Mouse (Mus musculus): Measurements from ENCODE around the gene Actr10.

The Actr10 gene

DNA sequence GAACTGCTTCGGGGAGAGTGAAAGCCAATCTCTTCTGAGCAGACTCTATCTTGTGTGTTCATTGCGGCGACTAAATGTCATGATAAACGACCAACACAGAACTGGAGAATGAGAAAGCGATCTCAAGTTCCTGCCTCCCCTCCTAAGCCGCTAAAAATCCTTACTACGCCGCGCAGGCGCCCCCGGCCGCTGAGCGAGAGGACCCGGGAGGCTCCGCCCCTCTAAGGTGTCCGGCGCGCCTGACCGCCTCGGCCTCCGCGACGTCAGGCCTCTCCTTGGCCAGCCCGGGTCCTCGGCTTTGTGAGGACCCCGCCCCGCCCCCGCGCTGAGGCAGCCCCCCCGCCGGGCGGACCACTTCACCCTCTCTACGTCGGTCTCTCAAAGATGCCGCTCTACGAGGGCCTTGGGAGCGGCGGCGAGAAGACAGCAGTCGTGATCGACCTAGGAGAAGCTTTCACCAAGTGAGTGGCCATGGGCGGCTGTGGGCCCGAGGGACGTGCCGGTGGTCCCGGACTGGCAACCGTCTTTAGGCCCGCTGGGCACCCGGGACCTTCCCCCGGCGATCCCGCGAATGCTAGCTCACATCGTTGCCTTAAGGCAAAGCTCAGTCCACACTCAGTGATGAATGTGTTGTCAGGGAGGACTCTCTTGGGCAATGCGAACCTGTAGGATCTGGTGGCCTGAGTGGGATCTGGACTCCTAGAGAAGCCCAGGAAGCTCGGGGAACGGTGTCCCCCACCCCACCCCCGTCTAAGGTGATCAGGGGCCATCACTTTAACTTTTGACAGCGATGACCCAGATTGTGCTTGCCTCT, at the start of gene Actr10:
Gene Actr10 (plus strand): TSS at position 287 of the 814 bp plus-strand sequence.
- DNase-seq (ENCODE audit: low spot score in 2 of 2): peak; percentile 90 to 91

GRCm38 (mm10) chr12:70890405-70890804, 47.3 kb upstream of the Actr10 start:
- no peak for DNase-seq (ENCODE audit: low spot score in 2 of 2)

- DNase-seq (ENCODE audit: low spot score in 2 of 2): no peak
Measured at GRCm38 (mm10) chr12:70890874-70891470, 46.7 kb upstream of the Actr10 start.

GRCm38 (mm10) chr12:70895275-70895674, 42.4 kb upstream of the Actr10 start:
- no peak for DNase-seq (ENCODE audit: low spot score in 2 of 2)

DNA sequence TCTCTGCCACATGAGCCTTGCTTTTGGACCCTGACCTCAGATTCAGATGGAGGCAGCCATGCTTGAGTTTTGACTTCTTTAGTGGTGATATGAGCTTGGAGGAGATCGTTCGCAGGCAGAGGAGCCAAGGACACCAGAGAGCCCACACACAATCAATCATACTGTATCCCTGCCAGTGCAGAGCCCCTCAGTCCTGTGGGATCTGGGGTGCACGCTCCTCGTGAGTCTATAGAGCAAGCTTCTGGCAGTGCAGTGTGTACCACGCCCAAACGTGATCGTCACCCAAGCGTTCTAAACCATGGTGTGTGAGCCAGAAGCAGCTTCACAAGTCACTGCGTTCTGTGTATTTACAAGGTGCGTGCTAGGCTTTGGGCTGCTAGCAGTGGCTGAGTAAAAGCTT, 41.6 kb upstream of the Actr10 start:
- DNase-seq (ENCODE audit: low spot score in 2 of 2): no peak

GRCm38 (mm10) chr12:70897434-70897833, 40.2 kb upstream of the Actr10 start:
- no peak for DNase-seq (ENCODE audit: low spot score in 2 of 2)

DNA sequence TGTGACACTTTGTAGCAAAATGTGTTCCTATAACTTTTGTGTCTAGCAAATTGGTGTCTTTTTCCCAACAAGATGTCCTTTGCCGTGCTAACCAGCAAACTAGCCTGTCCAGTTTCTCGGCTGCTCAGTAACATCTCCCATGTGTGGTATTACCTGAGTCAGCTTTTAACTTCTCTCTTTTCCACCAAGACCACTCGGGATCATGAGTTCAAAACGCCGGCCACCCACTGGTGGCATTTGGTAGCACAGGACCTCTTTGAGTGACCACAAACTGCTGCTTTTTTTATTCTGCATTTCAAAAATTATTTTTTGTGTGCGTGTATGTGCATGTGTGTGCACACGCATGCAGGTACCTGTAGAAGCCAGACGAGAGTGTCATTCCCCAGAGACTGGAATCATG, 39.2 kb upstream of the Actr10 start:
- no peak for DNase-seq (ENCODE audit: low spot score in 2 of 2)

GRCm38 (mm10) chr12:70904471-70904870, 33.2 kb upstream of the Actr10 start:
- no peak for DNase-seq (ENCODE audit: low spot score in 2 of 2)

DNA sequence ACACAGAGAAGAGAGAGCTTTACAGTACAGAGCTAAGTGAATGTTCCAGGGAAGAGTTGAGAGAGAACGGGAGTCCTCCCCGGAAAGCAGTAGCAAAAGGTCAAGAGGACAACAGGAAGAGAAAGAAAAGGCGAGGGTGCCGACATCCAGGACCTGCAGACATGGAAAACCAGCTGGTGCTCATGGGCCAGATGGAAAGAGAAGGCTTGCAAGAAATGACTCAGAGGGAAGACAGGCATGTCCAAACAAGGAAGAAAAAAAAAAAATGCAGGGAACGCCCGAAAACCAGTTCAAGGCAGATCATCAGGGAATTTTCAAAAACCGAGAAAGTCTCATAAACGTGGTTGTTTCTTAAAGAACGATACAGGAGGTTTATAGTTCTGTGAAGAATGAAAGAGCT, 30.8 kb upstream of the Actr10 start:
- DNase-seq (ENCODE audit: low spot score in 2 of 2): peak; percentile 73

DNA sequence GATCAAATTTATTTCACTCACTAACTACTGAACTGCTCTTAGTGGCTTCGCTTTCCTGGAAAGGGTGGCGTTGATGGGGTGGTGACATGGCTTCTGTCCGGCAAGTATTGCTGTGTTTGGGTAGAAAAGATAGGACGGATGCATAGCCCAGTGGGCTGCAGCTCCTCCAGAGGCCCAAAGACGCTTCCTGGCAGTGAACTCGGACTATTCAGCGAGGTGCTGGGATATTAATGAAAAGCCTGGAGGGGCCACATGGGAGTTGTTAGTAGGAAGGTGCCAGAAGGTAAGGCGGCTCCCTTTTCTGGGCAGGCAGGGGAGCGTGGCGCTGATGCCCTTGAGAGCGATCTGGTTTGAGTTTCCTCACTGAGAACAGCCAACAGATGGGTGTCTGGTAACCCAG, 30.0 kb upstream of the Actr10 start:
- DNase-seq (ENCODE audit: low spot score in 2 of 2): no peak

DNA sequence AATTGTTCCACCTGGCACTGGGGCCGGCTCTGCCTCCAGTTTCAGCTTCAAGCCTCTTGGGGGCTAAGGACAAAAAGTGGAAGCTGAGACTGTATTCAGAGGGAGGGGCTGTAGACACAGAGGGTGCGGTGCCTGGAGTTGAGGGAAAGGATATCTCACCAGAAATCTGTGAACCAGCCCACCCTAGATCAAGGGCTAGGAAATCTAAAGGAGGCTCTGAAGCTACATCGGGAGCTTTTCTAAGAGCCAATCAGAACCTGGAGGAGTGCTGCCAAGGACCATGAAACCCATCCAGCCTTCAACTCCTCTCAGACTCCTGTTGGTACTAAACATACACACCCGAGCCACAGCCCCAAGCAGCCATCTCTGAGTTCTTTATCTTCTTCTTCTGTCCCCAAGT, 29.6 kb upstream of the Actr10 start:
- no peak for DNase-seq (ENCODE audit: low spot score in 2 of 2)

- peak; percentile 78 to 86 for DNase-seq (ENCODE audit: low spot score in 2 of 2)
Measured at GRCm38 (mm10) chr12:70910241-70910720, 27.4 kb upstream of the Actr10 start.

GRCm38 (mm10) chr12:70911029-70911428, 26.6 kb upstream of the Actr10 start:
- DNase-seq (ENCODE audit: low spot score in 2 of 2): peak; percentile 74 to 83

DNA sequence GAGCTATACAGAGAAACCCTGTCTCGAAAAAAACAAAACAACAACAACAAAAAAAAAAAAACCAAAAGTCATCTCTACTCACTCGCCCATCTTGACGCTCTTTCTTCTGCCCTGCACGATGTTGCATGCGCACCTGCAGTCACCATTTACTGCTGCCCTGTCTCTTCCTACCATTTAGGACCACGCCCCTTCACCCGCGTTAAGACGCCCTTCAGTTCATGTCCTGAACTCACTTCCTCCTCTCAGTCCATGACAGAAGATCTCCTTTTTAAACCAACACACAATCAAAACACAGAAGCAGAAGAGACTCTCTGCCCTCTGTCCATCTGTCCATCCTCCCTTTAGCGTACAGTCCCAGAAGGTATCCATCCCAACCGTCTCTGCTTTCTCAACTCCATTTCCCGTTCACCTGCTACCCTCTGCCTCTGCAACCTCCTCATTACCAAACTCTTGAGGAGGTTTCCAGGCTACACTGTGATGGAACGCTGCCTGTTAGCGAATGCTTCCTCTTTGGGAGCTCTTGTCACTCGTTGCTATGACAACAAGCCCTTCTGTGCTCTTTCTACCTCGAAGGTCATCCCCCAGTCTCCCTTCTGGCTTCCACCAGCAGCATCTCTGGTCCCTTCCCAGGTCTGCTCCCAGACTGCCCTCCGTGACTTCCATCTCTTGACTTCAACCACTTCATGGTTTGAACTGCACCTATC, 25.8 kb upstream of the Actr10 start:
- DNase-seq (ENCODE audit: low spot score in 2 of 2): no peak

DNA sequence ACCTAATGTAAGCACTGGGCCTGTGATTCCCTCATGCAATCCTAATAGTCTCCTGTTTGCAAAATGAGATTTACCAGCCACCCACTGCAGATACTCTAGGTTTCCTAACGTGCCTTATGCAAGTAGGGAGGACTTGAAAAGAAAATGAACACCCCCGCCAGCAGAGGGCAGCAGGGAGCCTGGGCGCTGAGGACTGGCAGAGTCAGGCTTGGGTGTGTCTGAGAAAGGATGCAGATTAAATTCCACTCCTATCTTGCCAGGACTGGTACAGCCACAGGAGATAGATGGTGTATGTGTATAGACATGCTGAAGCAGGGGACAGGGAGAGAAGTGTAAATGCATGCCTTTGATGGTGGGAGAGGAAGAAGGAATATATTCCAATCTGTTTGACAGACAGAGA, 24.2 kb upstream of the Actr10 start:
- DNase-seq (ENCODE audit: low spot score in 2 of 2): peak in 1 of 2 experiments; percentile 54

DNA sequence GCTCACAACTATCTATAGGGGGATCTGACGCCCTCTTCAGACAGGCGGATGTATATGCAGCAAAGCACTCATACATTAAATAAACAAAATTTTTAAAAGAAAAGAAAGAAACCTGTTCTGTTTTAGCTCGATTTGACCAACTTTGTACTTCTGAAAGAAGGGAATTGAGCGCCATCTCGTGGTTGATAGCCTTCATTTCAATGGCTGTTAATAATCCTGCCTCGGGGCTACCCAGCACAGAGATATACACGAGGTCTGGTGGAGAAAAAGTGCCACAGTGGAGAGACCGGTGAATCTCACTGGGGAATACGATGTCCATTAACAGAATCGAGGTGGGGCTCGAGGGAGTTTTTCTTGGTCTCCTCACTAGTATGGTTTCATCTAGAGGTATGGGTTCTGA, 23.3 kb upstream of the Actr10 start:
- no peak for DNase-seq (ENCODE audit: low spot score in 2 of 2)

GRCm38 (mm10) chr12:70929781-70930180, 7.9 kb upstream of the Actr10 start:
- no peak for DNase-seq (ENCODE audit: low spot score in 2 of 2)

DNA sequence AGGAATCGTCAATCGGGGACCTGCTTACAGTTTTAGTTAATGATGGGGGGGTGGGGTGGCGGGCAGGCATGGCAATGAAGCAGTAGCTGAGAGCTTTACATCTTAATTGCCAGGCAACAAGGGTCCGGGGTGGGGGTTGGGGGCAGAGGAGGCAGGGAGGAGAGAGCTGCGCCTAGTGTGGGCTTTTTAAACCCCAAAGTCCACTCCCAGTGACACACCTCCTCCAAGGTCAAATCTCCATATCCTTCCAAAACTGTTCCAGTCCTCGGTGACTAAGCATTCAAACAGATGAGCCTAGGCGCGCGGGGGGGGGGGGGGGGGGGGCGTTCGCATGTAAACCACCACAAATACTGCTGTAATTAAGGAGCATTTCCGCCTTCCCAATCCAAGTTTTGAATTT, 507 bp upstream of the Actr10 start:
- no peak for DNase-seq (ENCODE audit: low spot score in 2 of 2)

DNA sequence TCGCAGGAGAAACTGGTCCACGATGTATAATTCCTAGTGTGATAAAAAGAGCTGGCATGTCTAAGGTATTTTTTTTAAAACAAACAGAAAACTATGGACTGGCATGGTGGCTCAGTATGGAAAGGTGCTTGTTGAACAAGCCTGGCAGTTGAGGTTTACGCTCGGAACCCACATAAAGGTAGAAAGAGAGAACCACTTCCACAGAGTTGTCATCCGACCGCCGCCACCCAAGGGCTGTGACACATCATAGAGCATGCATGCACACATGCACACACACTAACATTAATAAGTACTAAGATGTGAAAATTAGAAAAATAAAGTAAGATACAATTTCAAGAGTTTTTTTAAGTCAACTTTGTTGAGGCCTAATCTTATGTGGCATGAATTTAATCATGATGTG, 3.1 kb downstream of the Actr10 start:
- no peak for DNase-seq (ENCODE audit: low spot score in 2 of 2)

GRCm38 (mm10) chr12:70944181-70944580, 6.5 kb downstream of the Actr10 start:
- peak in 1 of 2 experiments; percentile 11 for DNase-seq (ENCODE audit: low spot score in 2 of 2)

GRCm38 (mm10) chr12:70946585-70947256, 9.1 kb downstream of the Actr10 start:
- no peak for DNase-seq (ENCODE audit: low spot score in 2 of 2)

DNA sequence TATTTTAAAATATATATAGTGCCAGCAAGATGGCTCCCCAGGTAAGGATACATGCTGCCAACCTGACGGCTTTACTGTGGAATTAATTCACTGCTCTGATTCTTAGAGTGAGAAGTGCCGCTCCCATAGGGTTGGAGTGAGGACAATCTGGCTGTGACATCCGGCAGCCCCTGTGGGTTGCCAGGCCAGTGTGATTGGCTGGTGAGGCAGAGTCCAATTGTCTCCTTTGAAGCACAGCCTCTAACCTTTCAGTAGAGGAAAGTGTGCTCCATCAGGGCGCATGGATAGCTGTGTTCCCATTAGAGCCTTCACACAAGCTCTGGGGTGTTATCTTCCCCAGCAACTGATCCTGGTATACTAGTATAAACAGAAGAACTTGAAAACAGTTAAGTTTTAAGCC, 21.0 kb downstream of the Actr10 start:
- DNase-seq (ENCODE audit: low spot score in 2 of 2): no peak
